Mouse (Mus musculus) neural tube, embryonic 11.5 days (tissue): ENCODE results near the gene Axl. TPM values are rescaled to one million over a fixed set of nuclear protein-coding genes. Genes with fewer than 3 reads are reported as not detected.

Experiments used
- ATAC-seq: fragments of 200-750 bp; cut with Nextera tagmentation; 2 replicates; pipeline ENCODE4 v1.8.0; 2017; ENCODE audit warnings: moderate number of reproducible peaks, mild to moderate bottlenecking, moderate TSS enrichment, moderate library complexity; ENCODE audit not compliant: insufficient read depth, low FRiP score, low TSS enrichment
- DNase-seq: peaks from one replicate; pipeline ENCODE4 v3.0.0-alpha.2; 2015; ENCODE audit warnings: low spot score
- H3K27ac ChIP-seq: fragments of 300-500 bp; sonication (generic); 2 replicates; pipeline ENCODE4 v1.5.1; 2014; ENCODE audit warnings: low read depth, mild to moderate bottlenecking, low read length
- H3K27me3 ChIP-seq: fragments of 300-500 bp; sonication (generic); 2 replicates; pipeline ENCODE4 v1.6.1; 2014; ENCODE audit warnings: mild to moderate bottlenecking, low read length, mixed read lengths; ENCODE audit not compliant: control insufficient read depth, insufficient read depth
- H3K36me3 ChIP-seq: fragments of 300-500 bp; sonication (generic); 2 replicates; pipeline ENCODE4 v1.6.1; 2014; ENCODE audit warnings: mild to moderate bottlenecking, low read length, moderate library complexity, mixed read lengths; ENCODE audit not compliant: control insufficient read depth, insufficient read depth
- H3K4me1 ChIP-seq: fragments of 300-500 bp; sonication (generic); 2 replicates; pipeline ENCODE4 v1.6.1; 2014; ENCODE audit warnings: low read length, mixed read lengths; ENCODE audit not compliant: control insufficient read depth, insufficient read depth
- H3K4me2 ChIP-seq: fragments of 300-500 bp; sonication (generic); 2 replicates; pipeline ENCODE4 v1.6.1; 2014; ENCODE audit warnings: low read depth, mild to moderate bottlenecking, moderate library complexity
- H3K4me3 ChIP-seq: fragments of 300-500 bp; sonication (generic); 2 replicates; pipeline ENCODE4 v1.5.1; 2014; ENCODE audit warnings: low read depth, low read length
- H3K9ac ChIP-seq: fragments of 300-500 bp; sonication (generic); 2 replicates; pipeline ENCODE4 v1.6.1; 2014; ENCODE audit warnings: mild to moderate bottlenecking, low read length
- H3K9me3 ChIP-seq: fragments of 300-500 bp; sonication (generic); 2 replicates; pipeline ENCODE4 v1.6.1; 2016; ENCODE audit warnings: low read length; ENCODE audit not compliant: control insufficient read depth
- WGBS: fragments of 180-500 bp; shearing (Covaris S2); extraction: QIAGEN DNeasy Blood & Tissue Kit; methylation state at CpG from one replicate; pipeline ENCODE4 v1.1.7; 2014; 5-methylcytosine and 5-hydroxymethylcytosine counted together
- polyA plus RNA-seq: library from polyadenylated mRNA; unstranded; fragments of >200 nt; fragmentation: Nextera tagmentation; extraction: Ambion mirVana; gene quantifications from 2 replicates; pipeline ENCODE4 v1.2.1, GENCODE M21; 2014

The Axl gene
- polyA plus RNA-seq, 1 experiment from 2014 or later: 29.9 TPM

DNA sequence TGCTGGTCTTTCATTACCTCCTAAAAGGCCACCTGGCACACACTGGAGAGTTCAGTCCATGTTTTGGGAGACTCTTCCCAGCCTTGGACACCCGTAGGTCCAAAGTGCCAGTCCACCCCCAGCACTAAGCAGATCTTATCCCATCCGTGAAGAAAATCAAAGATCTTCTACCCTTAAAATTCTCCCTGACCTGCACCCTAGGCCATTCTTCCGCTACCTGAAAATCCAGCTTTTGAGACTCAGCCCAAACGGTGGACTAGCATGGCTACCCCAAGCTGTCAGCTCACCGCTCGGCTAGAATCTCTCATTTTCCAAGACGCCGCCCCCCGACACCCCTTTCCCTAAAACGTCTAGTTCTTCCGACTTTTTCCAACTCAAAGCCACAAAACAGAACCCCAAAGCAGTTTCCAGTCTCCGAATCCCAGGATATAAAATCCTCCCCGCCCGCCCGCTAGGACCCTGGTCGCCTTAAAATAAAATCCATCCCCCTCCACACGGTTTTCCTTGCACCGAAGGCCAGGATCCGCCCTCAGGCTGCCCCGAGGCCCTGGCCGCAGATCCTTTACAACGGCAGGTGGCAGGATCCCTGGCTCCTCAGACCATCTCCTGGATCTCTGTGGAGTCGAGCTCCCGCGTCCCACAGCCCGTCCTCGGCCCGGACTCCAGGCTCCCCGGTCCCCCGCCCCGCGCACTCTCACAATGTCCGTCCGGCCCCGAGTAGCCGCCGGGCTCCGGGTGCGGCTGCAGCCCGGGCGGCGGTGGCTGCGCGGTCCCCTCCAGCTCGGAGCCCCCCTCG lies 34.7 kb downstream of the Axl start:
- ATAC-seq: peak; percentile 11; the same call in 1 of the 2 replicates

DNA sequence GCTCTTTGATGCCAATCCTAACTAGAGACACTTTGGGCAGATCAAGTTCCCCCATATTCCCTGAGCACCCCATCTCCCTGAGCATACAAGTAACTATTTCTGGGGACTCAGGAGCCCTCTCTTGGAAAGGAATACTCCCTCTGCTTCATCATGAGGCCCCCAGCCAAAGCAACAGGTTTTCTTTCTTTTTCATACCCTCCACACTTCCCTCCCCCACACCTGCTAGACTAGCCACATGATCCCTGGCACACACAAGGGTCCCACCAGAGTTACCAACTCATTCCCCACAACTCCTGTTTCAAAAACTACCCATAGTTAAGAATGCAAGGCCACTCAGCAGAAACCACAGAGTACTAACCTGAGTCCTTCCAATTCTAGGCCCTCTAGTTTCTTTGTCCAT lies 35.4 kb downstream of the Axl start:
- H3K4me1 ChIP-seq: peaks cover 14% of the 10 kb centered on the region
- H3K9ac ChIP-seq: peak overlapping the region; percentile 98
- peak overlapping the region; percentile 96 for H3K4me3 ChIP-seq
- H3K27me3 ChIP-seq: no peaks in the 10 kb centered on the region
- DNase-seq: no peak
- H3K27ac ChIP-seq: no peak overlapping the region
- H3K36me3 ChIP-seq: peaks cover 5% of the 10 kb centered on the region
- no peak for ATAC-seq
- H3K4me2 ChIP-seq: peak overlapping the region; percentile 92
- no peaks in the 10 kb centered on the region for H3K9me3 ChIP-seq

More for the DNA sequence above, 34.7 kb downstream of the Axl start:
- peak overlapping the region; percentile 97 for H3K27ac ChIP-seq
- peak overlapping the region; percentile 96 for H3K4me3 ChIP-seq
- no peaks in the 10 kb centered on the region for H3K9me3 ChIP-seq
- peak overlapping the region; percentile 98 for H3K9ac ChIP-seq
- no peaks in the 10 kb centered on the region for H3K27me3 ChIP-seq
- H3K4me2 ChIP-seq: peak overlapping the region; percentile 92
- H3K36me3 ChIP-seq: peaks cover 3% of the 10 kb centered on the region
- under 1% methylated on average over 45 of the region's 46 CpGs for WGBS
- H3K4me1 ChIP-seq: peaks cover 14% of the 10 kb centered on the region
- DNase-seq: no peak

DNA sequence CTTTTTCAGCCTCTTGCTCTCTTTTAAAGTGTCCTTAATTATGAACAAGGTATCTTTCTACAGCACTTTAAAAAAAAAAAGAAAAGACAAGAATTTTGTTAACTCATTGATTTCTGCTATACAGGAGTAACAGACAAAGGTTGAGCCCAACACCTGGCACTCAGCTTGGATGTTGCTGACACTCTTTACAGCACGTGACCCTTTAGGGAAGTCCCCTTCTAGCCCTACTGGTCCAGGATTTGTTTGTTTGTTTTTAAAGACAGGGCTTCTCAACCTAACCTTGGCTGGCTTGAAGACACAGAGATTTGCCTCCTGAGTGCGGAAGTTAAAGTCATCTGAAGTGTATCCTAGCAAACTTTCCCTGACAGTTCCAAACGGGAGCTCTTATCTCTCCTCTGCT lies 41.7 kb downstream of the Axl start:
- H3K9me3 ChIP-seq: no peaks in the 10 kb centered on the region
- H3K27me3 ChIP-seq: no peaks in the 10 kb centered on the region
- no peak for ATAC-seq
- 80% methylated on average over 3 of the region's 3 CpGs for whole genome bisulfite sequencing
- no peak overlapping the region for H3K4me3 ChIP-seq
- H3K36me3 ChIP-seq: peaks cover 19% of the 10 kb centered on the region
- DNase-seq: no peak
- no peaks in the 10 kb centered on the region for H3K4me1 ChIP-seq
- no peak overlapping the region for H3K4me2 ChIP-seq
- no peak overlapping the region for H3K27ac ChIP-seq
- H3K9ac ChIP-seq: no peak overlapping the region

DNA sequence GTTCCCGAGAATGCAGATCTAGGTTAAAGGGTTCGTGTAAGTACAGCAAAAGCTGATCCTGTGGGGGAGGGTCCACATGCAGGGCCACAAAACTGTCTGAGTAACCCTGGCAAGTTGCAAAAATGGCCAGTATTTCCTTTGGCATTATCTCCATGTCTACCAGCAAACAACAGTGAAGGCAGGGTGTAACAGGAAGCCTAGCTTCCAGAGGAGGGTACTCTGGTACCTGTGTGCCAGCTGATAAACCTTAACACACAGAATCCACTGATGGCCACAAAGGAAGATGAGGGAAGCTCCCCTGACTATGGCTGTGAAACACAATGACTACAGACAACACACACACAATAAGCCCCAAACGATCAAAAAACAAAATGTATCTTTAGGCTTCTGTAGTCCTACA lies 50.2 kb downstream of the Axl start:
- DNase-seq: no peak
- Histone ChIP-seq H3K9me3 (no peaks in the 10 kb centered on the region), H3K27ac (no peak overlapping the region), H3K9ac (no peak overlapping the region), H3K4me3 (no peak overlapping the region), H3K36me3 (peaks cover 27% of the 10 kb centered on the region), H3K4me2 (no peak overlapping the region), H3K4me1 (no peaks in the 10 kb centered on the region), H3K27me3 (no peaks in the 10 kb centered on the region)
- 94% methylated on average over 3 of the region's 3 CpGs for WGBS
- ATAC-seq: no peak

DNA sequence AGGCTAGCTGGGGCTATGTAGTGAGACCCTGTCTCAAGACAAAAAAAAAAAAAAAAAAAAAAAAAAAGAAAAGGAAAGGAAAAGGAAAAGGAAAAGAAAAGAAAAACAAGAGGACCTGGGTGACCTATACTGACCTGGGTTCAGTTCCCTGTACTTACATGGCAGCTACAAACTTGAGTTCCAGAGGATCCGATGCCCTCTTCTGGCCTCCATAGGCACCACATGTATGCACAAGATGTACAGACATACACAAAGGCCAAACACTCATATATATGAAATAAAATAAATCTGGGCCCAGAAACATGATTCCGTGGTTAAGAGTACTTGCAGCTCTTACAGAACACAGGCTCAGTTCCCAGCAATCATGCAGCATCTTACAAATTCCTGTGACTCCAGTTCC lies 51.6 kb downstream of the Axl start:
- H3K36me3 ChIP-seq: peaks cover 33% of the 10 kb centered on the region
- ATAC-seq: no peak

DNA sequence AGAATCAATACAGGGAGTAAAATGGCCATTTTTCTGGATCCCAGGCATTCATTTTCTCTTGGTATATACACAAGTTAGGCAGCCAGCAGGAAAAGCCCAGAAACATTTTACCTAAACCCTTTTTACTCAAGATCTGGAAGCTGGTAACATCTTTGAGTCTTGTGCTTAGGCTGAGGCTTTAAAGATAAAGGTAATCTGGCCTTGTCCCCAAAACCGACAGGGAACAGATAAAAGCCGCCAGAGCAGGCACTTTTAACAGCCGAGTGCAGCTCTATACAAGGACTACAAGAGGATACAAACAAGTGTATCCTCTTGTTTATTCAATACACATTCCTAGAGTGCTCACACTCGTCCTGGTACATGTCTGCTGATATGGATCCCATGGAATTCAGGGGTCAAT lies 53.5 kb downstream of the Axl start:
- Histone ChIP-seq H3K4me2 (no peak overlapping the region), H3K9me3 (no peaks in the 10 kb centered on the region), H3K4me3 (no peak overlapping the region), H3K9ac (no peak overlapping the region), H3K36me3 (peaks cover 38% of the 10 kb centered on the region), H3K27me3 (no peaks in the 10 kb centered on the region), H3K4me1 (no peaks in the 10 kb centered on the region), H3K27ac (no peak overlapping the region)
- no peak for ATAC-seq
- no peak for DNase-seq
- WGBS: 80% methylated on average over 4 of the region's 4 CpGs

More for the DNA sequence above, 51.6 kb downstream of the Axl start:
- Histone ChIP-seq H3K4me2 (no peak overlapping the region), H3K4me3 (no peak overlapping the region), H3K9ac (no peak overlapping the region), H3K4me1 (no peaks in the 10 kb centered on the region), H3K27me3 (no peaks in the 10 kb centered on the region), H3K9me3 (no peaks in the 10 kb centered on the region), H3K27ac (no peak overlapping the region)
- WGBS: 96% methylated on average over 2 of the region's 2 CpGs
- DNase-seq: no peak

DNA sequence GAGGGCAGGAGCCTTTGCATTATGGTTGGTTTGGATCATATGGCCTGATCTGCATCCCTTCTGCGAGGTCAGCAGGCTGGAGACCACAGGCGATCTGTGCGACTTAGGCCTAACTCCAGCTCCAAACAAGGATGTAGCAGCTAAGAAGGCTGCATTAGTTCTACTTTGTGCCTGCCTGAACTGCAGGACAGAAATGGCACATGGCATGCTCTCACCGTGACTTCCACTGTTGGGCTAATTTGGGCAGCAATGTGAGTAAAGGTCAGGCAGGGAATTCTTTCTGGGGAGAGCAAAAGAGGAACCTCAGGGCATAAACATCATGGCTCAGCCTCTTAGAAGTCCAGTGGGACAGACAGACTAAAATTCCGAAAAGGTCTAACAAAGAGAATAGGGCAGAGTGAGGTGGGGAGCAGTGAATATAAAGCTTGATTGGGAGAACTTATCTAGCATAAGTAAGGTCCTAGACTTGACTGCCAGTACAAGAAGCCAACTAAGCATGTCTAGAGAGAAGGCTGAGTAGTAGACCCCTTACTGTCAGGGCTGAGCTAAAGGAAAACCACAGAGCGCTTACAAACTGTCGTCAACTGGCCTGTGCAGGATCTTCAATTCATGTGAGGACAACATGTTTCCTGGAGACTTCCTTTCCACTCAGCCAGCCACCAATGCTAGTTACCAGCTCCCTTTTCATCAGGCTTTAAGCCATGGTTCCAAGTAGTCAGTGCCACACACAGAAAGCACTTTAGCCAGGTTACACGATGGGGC lies 57.0 kb downstream of the Axl start:
- Histone ChIP-seq H3K9ac (no peak overlapping the region), H3K4me3 (no peak overlapping the region), H3K27me3 (no peaks in the 10 kb centered on the region), H3K9me3 (no peaks in the 10 kb centered on the region), H3K36me3 (peaks cover 49% of the 10 kb centered on the region), H3K4me2 (no peak overlapping the region), H3K4me1 (no peaks in the 10 kb centered on the region), H3K27ac (no peak overlapping the region)
- ATAC-seq (no peak), DNase-seq (no peak)
- WGBS: 92% methylated on average over 8 of the region's 8 CpGs

DNA sequence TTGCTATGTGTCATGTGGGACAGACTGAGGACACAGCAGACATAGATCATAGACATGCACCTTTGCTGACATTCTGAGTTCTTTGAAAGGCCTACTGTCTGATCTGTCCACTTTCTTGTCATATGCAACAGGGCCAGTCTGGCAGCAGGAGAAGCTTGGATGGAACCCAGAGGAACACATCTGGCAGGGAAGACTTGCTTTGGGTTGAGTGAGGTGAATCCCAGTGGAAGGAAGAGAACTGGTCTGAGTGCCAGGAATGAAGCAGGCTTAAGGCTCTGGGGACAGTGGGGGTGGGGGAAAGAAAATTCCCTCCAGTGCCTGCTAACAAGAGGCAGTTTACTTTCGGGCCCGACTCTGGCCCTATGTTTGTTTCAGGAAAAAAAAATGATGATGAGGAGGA lies 58.6 kb downstream of the Axl start:
- H3K4me2 ChIP-seq: no peak overlapping the region
- WGBS: 96% methylated on average over 2 of the region's 2 CpGs
- ATAC-seq (no peak), DNase-seq (no peak)
- H3K36me3 ChIP-seq: peaks cover 58% of the 10 kb centered on the region
- no peak overlapping the region for H3K27ac ChIP-seq
- no peak overlapping the region for H3K4me3 ChIP-seq
- no peaks in the 10 kb centered on the region for H3K9me3 ChIP-seq
- H3K27me3 ChIP-seq: no peaks in the 10 kb centered on the region
- H3K9ac ChIP-seq: no peak overlapping the region
- H3K4me1 ChIP-seq: no peaks in the 10 kb centered on the region

DNA sequence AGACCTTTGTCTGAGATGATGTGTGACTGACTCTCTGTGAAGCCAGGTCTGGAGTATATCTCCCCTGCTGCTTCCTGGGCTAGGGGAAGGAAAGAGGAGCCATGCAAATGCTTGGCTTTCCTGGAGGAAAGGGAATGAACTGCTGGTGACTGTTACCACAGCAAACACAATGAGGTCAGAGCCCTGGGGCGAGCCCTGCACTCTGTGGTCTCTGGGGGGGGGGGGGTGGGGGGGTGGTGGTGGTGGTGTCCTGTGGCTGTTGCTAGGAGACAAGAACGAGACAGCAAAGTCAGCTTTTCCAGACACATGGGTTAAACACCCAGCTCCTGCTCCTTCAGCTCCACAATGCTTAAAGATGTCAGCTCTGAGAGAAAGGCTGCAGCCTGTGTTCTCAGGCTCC lies 59.1 kb downstream of the Axl start:
- Histone ChIP-seq H3K9me3 (no peaks in the 10 kb centered on the region), H3K4me2 (no peak overlapping the region), H3K4me3 (no peak overlapping the region), H3K9ac (no peak overlapping the region), H3K4me1 (no peaks in the 10 kb centered on the region), H3K27me3 (no peaks in the 10 kb centered on the region), H3K36me3 (peaks cover 60% of the 10 kb centered on the region), H3K27ac (no peak overlapping the region)
- DNase-seq (no peak), ATAC-seq (no peak)
- WGBS: 58% methylated on average over 2 of the region's 2 CpGs
